Mouse (Mus musculus): ENCODE measurements around the gene Kremen1.

Gene Kremen1

DNA sequence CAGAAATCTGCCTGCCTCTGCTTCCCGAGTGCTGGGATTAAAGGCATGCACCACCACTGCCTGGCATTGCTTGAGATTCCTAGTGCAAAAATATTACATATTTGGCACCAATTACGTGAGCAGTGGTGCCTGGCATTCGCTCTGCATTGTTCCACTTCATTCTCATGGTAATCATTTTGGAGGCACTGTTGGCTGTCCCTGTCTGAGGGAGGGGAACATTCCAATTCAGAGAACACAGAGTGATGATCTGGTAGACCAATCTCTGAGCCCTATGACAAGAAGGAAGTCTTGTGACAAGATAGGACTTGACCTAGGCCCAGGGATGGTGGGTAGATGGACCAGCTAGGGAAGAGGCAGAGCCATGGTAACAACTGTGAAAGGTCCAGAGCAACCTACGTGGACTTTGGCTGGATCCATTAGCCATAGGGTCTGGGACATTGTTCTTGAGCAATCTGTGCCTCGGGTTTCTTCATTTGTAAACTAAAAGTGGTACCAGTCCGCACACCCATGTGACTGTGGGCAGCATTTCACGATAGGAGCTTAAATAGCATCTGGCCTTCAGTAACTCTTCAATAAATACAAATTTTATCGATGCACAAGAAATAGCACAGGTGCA is 8.6 kb upstream of the Kremen1 start:
- no peak for DNase-seq (ENCODE audit: extremely low read depth, low read depth)

DNA sequence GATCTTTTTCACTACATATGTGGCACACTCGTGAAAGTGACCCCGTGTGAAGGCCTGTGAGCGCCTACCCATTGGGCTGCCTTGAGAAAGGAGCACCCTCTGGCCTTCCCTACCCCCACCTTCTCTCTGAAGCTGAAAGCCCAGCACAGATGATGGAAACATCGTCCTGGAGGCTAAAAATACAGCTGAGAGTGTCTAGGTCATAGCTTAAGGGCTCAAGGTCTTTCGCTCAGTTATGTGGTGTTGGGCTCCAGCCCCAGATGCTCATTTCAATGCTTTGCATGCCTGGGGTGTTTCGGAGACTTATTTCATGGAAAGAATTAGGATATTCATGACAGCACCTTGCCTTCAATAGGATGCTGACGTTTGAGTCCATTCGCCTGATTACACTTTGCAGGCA is 4.4 kb upstream of the Kremen1 start:
- no peak for DNase-seq (ENCODE audit: extremely low read depth, low read depth)

DNA sequence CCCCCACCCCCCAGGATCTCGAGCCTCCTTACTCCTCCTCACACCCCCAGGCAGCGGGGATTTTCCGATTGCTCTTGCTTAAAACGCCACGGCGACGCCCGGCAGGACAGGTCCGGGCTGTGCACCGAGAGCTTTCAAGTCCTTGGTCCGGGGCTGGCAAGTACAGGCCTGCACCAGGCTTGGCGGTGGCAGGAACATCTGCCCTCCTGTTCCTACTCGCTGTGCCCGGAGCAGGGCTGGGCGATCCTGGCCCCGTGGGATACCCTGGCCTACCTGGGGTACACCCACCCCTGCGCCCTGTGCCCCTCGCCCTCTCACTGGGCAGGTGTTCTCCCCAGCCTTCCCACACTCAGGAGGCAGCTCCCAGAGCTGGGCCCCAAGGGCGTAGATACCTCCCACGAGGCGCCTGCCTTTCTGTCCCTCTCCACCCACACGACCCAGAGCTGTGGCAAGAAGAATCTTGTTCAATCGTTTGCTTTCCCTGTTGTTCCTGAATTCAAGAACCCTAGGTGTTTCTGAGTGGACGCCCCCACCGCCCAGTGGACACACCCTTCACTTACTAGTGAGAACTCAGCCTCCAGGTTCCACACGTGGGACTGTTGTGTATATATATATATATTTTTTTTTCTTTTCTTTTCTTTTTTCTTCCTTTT is 1.8 kb upstream of the Kremen1 start:
- no peak for DNase-seq (ENCODE audit: extremely low read depth, low read depth)

DNA sequence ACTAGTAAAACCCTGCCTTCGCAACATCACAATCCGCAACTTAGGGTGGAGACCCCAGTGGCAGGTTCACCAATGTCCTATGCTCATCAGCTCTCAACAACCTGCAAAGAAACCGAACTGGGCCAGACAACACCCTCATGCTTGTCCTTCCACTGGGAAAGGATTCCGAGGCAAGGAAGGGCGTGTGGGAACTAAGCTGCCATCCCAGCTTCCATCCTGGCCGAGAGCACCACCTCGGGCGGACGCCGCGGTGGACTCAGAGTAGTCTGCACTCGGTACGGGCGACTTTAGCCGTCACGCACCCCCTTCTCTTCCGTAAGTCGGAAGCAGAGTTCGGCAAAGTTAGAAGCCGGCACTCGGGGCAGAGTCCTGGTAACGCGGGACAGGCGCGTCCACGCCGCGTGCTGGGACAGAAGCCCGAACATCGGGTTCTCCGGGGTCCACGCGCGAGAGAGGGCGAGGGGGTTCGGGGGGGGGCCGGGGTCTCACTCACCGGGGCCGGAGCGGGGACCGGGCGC is 357 bp downstream of the Kremen1 start:
- peak; percentile 6 for DNase-seq (ENCODE audit: extremely low read depth, low read depth)

DNA sequence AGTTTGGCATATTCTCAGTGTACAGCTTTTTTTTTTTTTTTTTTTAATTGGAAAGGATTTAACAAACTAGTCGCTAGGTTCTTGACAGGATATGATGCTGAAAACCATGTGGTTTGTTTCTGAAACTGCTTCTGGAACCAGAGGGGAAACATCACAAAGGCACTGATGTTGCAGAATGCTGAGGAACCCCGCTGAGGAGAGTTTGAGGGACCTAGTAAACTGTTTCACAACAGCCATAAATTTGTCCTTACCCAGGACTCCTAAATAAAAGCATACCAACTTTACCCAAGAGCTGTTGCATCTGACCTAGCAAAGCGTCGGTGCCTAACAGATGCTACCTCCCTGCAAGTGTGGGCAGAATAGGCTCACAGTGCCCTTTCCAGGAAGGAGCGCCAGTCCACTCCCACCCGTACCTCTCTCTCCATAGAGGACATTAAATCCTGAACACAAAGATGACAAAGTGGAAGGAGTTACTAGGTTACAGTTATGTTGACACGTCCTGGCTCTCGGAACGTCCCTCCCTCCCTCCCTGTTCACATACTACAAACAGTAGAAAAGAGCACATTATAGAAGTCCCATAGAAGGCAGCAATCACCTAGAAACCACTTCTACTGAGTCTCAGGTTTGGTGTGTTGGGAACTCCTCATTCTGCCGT is 1.3 kb downstream of the Kremen1 start:
- DNase-seq (ENCODE audit: extremely low read depth, low read depth): no peak

DNA sequence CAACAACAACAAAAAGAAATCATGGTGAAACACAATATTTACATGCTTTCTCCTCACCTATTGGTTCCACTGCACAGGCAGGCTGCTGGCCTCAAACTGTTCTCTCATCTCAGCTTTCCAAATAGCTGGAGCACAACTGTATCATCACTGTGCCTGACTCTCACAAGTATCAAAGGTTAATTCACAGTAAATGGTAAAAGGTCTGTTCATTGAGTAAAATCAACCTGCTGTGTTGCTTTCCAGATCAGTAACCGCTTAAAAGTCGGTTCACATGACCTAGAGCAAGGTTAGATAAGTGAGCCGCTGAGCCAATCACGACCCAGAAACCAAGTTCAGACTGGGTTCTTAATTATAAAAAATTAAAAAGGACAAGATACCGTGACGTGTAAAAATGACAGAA is 3.3 kb downstream of the Kremen1 start:
- no peak for DNase-seq (ENCODE audit: extremely low read depth, low read depth)

DNA sequence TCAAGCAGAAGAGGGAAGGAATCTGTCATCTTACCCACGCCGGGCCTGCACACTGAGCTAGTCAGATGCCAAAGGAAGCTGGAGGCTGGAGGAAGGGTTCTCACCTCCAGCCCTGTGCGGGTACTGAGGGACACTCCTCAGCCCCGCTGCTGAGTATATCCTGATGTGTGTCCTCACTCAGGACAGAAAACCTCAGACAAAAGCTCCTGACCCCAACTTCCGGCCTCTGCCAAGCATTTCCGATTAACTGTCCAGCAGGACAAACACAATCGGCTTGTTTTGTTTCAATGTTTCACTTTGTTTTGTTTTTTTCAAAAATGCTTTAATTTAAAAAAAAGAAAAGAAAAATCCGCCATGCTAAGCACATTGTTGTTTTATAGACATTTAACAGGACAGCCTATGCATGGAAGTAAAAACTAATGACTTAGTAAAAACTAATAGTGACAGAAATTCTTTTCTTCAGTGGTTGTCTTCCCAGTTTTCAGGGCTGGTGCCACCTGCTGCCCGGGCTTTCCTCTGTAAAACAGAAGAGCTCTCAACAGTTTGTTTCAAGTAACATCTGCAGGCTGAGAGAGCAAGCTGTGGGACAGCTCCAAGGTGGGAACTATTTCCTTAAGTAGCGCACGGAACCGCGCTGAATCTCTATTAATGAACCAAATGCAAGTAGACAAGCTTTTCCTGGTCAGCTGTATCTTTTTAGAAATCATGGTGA is 4.1 kb downstream of the Kremen1 start:
- no peak for DNase-seq (ENCODE audit: extremely low read depth, low read depth)

DNA sequence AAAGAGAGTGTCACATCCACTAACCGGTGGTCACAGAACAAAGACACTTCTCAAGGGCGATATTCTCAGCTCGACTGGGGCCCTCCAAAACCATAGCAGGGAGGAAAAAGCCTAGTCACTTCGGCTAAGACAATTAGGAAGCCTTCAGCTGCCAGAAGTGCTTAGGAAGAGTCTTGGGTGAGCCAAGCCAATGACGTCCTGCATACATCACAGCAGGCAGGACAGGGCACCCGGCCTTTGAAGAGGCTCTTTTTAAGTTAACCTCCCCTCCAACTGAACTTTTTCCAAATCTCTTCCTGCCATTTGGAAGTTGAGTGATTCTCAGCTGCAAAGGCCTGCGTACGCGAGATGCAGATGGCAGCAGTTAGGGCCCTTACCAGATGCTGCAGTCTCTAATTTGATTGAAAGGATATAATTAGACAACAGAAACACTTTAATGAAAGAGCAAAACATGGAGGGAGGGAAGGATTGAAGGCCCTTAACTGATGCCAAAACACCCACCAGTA is 5.8 kb downstream of the Kremen1 start:
- DNase-seq (ENCODE audit: extremely low read depth, low read depth): no peak

DNA sequence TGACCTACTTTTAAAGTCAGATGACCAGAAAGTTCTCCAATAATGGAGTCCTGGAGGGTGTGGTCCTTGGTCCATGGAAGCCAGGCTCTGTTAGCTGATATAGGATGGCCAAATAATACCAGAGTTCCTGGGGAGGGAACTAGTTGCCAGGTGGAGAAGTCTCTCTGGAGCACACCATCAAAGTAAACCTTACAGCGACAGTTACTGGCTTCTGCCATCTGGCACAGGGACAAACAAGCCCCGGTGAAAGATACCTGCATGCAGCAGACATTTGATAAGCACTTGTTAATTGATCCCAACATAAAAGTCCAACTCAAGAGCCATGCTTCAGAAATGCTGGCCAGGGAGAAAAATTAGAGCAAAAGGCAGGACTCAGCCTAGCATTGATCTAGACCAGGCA is 7.3 kb downstream of the Kremen1 start:
- DNase-seq (ENCODE audit: extremely low read depth, low read depth): no peak

DNA sequence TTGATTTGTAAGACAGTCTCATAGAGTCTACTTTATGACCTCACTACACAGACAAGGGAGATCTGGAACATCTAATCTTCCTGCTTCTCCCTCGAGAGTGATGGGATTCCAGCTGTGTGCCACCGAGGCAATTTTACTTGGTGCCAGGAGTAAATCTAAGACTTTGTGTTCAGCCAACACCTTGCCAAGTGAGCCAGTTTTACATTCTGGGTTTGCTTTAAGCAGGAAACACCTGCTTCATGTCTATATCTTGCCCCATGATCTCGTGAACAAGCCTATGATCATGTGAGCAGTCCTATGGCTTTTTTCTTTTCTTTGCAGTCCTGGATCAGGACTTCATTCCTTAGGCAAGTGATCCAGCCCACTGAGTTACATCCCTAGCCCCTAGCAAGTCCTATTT is 7.8 kb downstream of the Kremen1 start:
- DNase-seq (ENCODE audit: extremely low read depth, low read depth): no peak

DNA sequence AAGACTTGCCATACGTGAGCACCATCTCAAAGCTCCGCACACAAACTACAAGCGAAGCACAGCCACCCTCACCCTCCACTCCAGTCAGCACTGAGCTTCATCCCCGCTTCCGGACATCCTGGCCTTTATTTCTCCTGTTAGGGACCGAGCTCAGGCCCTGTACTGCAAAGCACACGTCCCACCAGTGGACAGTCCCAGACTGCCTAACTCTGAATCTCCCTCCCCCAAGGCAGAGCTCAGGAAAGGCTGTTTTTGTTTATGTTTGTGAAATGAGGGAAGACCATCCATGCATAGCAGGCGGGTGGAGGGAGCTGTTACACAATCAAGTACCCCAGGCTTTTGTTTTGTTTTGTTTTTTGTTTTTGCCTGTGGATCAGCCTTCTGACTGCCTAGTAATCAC is 8.6 kb downstream of the Kremen1 start:
- DNase-seq (ENCODE audit: extremely low read depth, low read depth): no peak

DNA sequence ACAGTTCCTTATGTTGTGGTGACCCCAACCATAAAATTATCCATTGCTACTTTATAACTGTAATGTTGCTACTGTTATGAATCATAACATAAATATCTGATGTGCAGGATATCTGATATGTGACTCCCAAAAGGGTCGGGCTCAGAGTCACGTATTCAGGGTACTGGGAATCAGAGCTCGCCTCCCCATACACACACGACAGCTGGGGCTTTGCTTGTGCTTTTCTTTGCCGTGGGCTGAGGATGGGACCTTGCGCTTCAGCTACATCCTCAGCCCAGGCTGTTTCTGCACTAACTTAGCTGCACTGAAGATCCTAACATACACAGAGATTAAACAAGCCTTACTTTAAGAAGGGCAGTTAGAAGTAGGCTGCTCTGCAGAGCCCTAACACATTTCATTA is 10.2 kb downstream of the Kremen1 start:
- no peak for DNase-seq (ENCODE audit: extremely low read depth, low read depth)

DNA sequence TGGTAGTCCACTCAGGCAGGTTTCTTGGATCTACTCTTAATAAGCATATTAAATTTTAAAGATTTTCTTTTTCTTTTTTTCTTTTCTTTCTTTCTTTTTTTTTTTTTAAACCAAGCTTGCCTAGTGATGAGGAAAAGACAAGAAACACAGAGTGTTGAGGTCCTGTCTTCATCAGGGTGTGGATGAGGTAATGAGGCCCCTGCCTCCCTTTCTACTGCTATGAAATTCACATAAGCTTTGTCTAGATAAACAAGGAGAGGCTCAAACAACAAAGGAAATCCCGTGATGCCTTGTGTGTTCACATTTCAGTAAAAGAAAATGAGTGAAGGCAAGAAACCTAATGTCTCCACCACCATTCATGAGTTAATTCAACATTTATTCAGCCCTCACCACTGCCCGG is 13.2 kb downstream of the Kremen1 start:
- DNase-seq (ENCODE audit: extremely low read depth, low read depth): no peak

DNA sequence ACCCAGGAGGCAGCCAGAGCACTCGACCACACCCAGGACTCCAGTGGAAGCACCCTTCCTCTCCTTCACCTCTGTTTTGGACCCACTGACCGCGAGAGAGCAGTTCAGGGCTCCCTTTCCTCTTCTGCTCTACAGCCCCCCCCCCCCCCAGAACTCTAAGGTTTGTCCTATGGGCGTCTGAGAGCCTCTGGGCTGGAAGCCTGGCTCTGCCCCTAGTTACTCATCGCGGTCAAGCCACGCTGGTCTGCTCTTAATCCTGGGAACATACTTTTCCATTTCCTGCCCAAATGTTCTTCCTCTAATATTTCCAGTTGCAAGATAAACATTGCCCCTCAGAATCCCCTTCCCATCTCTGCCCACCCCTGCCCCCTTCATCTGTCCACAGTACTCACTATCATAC is 15.9 kb downstream of the Kremen1 start:
- DNase-seq (ENCODE audit: extremely low read depth, low read depth): no peak

DNA sequence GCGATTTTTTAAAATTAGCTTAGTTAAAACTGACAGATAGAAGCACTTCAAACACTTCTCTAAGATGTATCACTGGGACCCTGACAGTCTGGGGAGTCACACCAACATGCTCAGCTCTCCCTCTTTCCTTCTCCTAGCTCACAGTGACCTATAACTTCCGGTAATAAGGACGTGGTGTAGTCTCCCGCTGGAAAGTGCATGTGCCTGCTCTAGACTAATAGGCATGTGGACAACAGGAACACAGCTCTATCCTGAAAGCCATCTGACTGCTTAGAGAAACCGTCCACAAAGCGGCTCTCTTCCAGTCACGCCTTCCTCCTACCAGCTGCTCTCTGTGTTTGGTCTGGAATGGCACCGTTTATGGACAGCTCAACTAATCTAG is 16.6 kb downstream of the Kremen1 start:
- no peak for DNase-seq (ENCODE audit: extremely low read depth, low read depth)

DNA sequence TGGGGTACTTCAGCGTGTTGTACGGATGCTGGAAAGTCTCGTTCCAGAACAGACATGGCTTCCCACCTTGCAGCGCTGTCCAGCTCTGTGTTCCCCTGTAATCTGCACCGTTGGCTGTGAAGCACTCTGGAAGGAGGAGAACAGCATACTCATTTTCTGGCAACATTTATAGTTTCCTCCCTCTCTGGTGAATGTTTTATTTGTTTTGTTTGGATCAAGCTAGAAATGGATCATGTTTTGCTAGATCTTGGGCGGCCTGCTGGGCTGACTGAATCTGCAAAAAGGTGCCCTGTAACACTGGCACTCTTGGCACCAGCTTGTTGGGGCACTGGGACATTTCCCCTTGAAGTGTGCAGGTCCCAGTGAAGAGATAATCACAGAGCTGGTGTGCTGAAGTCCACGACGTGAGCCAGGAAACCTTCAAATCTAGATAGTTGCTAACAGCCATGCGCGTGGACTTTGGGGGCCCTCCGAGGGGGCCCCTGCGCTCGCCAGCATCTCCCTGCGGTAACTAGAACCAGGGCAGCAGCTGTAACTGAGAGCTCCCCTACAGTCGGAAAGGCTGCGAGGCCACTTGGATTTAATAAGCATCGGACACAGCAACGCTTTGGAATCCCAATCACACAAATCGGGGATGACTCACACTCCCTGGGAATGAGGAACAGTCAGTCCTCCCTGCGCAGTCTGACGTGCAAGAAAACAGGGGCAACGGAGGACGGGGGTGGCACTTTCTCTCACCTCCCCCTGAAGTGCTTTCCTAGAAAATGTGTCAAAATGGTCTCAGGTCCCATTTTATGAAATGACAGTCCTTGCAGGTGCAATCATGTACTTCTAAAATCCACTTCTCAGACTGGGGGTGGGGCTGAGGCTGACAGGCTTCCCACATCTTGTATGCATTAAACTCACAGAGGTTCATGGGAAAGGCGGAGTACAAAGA is 17.3 kb downstream of the Kremen1 start:
- no peak for DNase-seq (ENCODE audit: extremely low read depth, low read depth)

DNA sequence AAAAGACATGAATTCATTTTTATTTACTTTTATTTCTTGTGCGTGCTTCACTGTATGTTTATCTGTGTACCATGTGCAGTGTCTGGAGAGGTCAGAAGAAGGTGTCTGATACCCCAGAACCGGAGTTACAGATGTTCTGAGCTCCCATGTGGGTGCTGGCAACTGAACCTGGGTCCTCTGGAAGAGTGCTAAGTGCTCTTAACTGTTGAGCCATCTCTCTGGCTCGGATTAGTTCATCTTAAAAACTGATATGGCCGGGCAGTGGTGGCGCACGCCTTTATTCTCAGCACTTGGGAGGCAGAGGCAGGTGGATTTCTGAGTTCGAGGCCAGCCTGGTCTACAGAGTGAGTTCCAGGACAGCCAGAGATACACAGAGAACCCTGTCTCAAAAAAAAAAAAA is 18.1 kb downstream of the Kremen1 start:
- DNase-seq (ENCODE audit: extremely low read depth, low read depth): no peak

DNA sequence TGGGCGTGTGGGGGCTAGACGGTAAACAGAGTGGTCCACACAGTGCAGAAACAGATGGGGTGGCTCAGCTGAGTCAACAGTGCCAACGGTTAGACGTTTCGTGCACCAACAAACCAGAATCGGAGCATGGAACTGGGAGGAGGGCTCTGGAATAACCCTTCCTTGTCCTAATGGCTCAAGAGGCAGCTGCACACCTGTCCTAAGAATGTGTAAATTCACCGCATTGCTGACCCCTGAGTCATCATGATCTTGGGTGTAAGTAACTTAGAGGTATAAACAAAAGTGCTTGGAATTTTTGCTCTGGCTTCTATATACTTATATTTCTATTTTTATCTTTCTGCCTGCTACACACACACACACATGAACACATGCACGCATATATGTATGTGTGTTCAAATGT is 19.2 kb downstream of the Kremen1 start:
- DNase-seq (ENCODE audit: extremely low read depth, low read depth): no peak

DNA sequence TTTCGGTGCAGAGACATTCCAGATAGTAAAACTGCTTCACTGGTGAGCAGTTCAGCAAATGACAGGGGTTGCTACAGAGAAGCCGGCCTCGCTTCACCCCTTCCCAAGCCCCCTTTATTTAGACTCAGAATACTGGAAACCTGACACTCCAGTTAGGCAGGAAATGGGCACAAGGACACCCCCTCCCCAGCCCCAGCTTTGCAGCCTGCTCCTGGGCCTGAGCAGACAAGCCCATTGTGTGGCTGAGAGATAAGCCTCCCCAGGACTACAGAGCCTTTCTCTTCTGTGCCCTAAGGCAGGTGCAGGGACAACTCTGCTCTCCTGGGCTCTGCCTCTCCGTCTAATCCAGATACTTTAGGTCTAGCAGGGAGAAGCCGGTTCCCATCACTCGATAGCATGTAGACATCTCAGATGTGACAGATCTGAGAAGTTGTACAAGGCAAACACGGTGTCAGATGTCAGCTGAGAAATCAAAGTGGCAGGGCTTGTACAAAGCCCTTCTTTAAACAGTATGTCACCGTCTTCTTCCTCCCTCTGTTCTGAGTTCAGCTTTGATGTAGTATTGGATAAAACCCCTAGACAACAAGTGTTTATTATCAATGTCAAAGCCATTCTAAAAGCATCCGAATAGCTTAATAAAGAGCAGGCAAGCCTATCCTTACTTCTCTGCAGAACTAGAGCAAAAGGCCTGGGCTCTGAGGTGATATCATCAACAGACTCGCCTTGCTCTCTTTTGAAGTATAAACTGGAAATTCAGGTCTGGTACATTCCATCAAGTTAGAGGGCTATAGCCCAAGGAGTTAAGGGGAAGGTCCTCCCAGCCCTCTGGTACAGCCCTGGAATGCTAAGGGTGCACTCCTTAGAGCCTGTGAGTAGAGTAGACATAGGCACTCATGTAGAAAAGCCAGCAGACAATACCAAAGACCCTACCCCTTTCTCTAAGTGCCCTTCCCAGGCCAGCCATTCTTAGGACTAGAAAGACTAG is 21.4 kb downstream of the Kremen1 start:
- DNase-seq (ENCODE audit: extremely low read depth, low read depth): no peak

All from MEL-GATA-1-ER (cell line).